10 mouse cellular contexts compared by ENCODE assay signal in the genomic region with DNA sequence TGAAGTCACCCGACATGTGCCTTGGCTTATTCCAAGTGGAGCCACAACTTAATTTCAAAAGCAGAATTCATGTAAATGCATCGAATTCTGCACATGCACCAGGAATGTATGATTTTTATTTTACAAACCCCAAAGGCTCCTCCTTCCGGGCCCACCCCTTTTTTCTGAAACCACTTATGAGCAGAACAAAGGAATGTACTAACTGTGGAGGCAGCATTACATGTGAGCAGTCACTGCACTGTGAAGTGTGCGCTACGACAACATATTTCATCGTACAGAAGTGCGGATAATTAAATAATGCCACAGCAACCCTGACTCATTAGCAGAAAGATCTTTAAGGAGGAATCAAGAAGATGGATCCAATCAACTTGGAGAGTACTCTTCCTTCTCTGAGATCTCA.
DNase-seq lines count a peak whose midpoint lies in the region; ATAC-seq and TF ChIP-seq lines count a peak whose summit lies in the region.
"Had no signal": no experiment of that assay in that cellular context is flagged by ENCODE, and none has a peak within 500 bp of the region (broad histone marks: within the 10 kb centered on the region; RNA-seq: fewer than 3 reads in every experiment).

No protein-coding gene starts in this region.

- DNase-seq in limb, embryonic 11.5 days (ENCODE audit: low spot score) = no peak
- DNase-seq in limb, embryonic 10.5 days (ENCODE audit: low spot score) = no peak
- peak; percentile 67 for DNase-seq in hindbrain, postnatal 0 days (ENCODE audit: low spot score)
- DNase-seq in thymus, postnatal 14 days = no peak
- DNase-seq in retina, embryonic 14.5 days (ENCODE audit: low spot score) = no peak
- DNase-seq in left cerebral cortex, adult 11 months (ENCODE audit: low spot score) = no peak
- DNase-seq: liver, embryonic 13.5 days; thymus, adult 18-20 months had no signal

- H3K27ac ChIP-seq in limb, embryonic 11.5 days (replicated peaks; ENCODE audit: low read depth, low read length) = peak overlapping the region; percentile 26; the same call in 1 of the 2 replicates
- H3K27ac ChIP-seq in limb, embryonic 10.5 days = no peak overlapping the region
- H3K27ac ChIP-seq in embryonic facial prominence, embryonic 13.5 days = peak overlapping the region; percentile 97
- H3K27ac ChIP-seq in hindbrain, postnatal 0 days = peak overlapping the region; percentile 82
- H3K27ac ChIP-seq in stomach, embryonic 14.5 days (ENCODE audit: low read length) = peak overlapping the region; percentile 23; the same call in 1 of the 2 replicates
- H3K27ac ChIP-seq: liver, embryonic 13.5 days had no signal

- H3K4me2 ChIP-seq in limb, embryonic 11.5 days (ENCODE audit: low read depth, severe bottlenecking) = peak overlapping the region; percentile 31
- peak overlapping the region; percentile 75 for H3K4me2 ChIP-seq in embryonic facial prominence, embryonic 13.5 days
- peak overlapping the region; percentile 56 for H3K4me2 ChIP-seq in hindbrain, postnatal 0 days (ENCODE audit: low read depth, low read length)
- H3K4me2 ChIP-seq in stomach, embryonic 14.5 days (replicated peaks; ENCODE audit: low read depth, low read length) = peak overlapping the region; percentile 39
- H3K4me2 ChIP-seq: liver, embryonic 13.5 days had no signal

- no peaks in the 10 kb centered on the region for H3K27me3 ChIP-seq in limb, embryonic 11.5 days (ENCODE audit: control insufficient read depth, insufficient read depth, low read length)
- no peaks in the 10 kb centered on the region for H3K27me3 ChIP-seq in limb, embryonic 10.5 days (ENCODE audit: low read depth, poor library complexity, severe bottlenecking)
- no peaks in the 10 kb centered on the region for H3K27me3 ChIP-seq in embryonic facial prominence, embryonic 13.5 days
- H3K27me3 ChIP-seq in hindbrain, postnatal 0 days (ENCODE audit: insufficient read depth, low read length) = no peaks in the 10 kb centered on the region
- H3K27me3 ChIP-seq in stomach, embryonic 14.5 days (ENCODE audit: control insufficient read depth, insufficient read depth, low read length) = no peaks in the 10 kb centered on the region

- WGBS in limb, embryonic 11.5 days = 89% methylated on average over 7 of the region's 7 CpGs
- 94% methylated on average over 7 of the region's 7 CpGs for WGBS in limb, embryonic 10.5 days
- WGBS in embryonic facial prominence, embryonic 13.5 days = 13% methylated on average over 7 of the region's 7 CpGs
- 15% methylated on average over 7 of the region's 7 CpGs for WGBS in hindbrain, postnatal 0 days
- 66% methylated on average over 7 of the region's 7 CpGs for WGBS in stomach, embryonic 14.5 days

- ATAC-seq in limb, embryonic 11.5 days (ENCODE audit: insufficient number of reproducible peaks, low FRiP score, low TSS enrichment, low read depth) = no peak
- ATAC-seq in embryonic facial prominence, embryonic 13.5 days (ENCODE audit: insufficient number of reproducible peaks, insufficient read depth, low FRiP score, low TSS enrichment, low read depth) = peak; percentile 75; the same call in 1 of the 2 replicates
- ATAC-seq in hindbrain, postnatal 0 days = no peak
- ATAC-seq in stomach, embryonic 14.5 days (ENCODE audit: insufficient number of reproducible peaks, insufficient read depth, low FRiP score, low read depth) = no peak

- H3K9me3 ChIP-seq in limb, embryonic 11.5 days (ENCODE audit: control insufficient read depth, low read length) = no peaks in the 10 kb centered on the region
- H3K9me3 ChIP-seq in limb, embryonic 10.5 days (replicated peaks) = no peaks in the 10 kb centered on the region
- no peaks in the 10 kb centered on the region for H3K9me3 ChIP-seq in embryonic facial prominence, embryonic 13.5 days
- no peaks in the 10 kb centered on the region for H3K9me3 ChIP-seq in hindbrain, postnatal 0 days (ENCODE audit: low read length)
- H3K9me3 ChIP-seq in stomach, embryonic 14.5 days (ENCODE audit: control insufficient read depth, low read depth, low read length) = no peaks in the 10 kb centered on the region
- H3K9me3 ChIP-seq: liver, embryonic 13.5 days had no signal

- H3K36me3 ChIP-seq in limb, embryonic 11.5 days (ENCODE audit: control insufficient read depth, insufficient read depth, low read length) = peaks cover 10% of the 10 kb centered on the region; the same call in 1 of the 2 replicates
- peaks cover 59% of the 10 kb centered on the region for H3K36me3 ChIP-seq in limb, embryonic 10.5 days
- peaks cover 44% of the 10 kb centered on the region for H3K36me3 ChIP-seq in embryonic facial prominence, embryonic 13.5 days
- H3K36me3 ChIP-seq in hindbrain, postnatal 0 days (ENCODE audit: insufficient read depth, low read length) = peaks cover 12% of the 10 kb centered on the region; the same call in 1 of the 2 replicates
- peaks cover 40% of the 10 kb centered on the region for H3K36me3 ChIP-seq in stomach, embryonic 14.5 days (ENCODE audit: control insufficient read depth, insufficient read depth, low read length)
- H3K36me3 ChIP-seq: liver, embryonic 13.5 days had no signal

- H3K9ac ChIP-seq in limb, embryonic 11.5 days (ENCODE audit: low read length) = peak overlapping the region; percentile 46
- H3K9ac ChIP-seq in embryonic facial prominence, embryonic 13.5 days = peak overlapping the region; percentile 94
- H3K9ac ChIP-seq in hindbrain, postnatal 0 days (replicated peaks; ENCODE audit: low read length) = peak overlapping the region; percentile 51
- 0 out of 2 replicates have a peak overlapping the region, but pooled peaks have one; percentile 4 for H3K9ac ChIP-seq in stomach, embryonic 14.5 days (replicated peaks; ENCODE audit: low read depth, low read length)
- H3K9ac ChIP-seq: liver, embryonic 13.5 days had no signal

- 0 out of 2 replicates have a peak overlapping the region, but pooled peaks have one; percentile 14 for H3K4me3 ChIP-seq in limb, embryonic 11.5 days (ENCODE audit: low read depth, low read length)
- no peak overlapping the region for H3K4me3 ChIP-seq in limb, embryonic 10.5 days
- peak overlapping the region; percentile 45 for H3K4me3 ChIP-seq in embryonic facial prominence, embryonic 13.5 days
- peak overlapping the region; percentile 80 for H3K4me3 ChIP-seq in hindbrain, postnatal 0 days (ENCODE audit: low read length)
- H3K4me3 ChIP-seq in stomach, embryonic 14.5 days (ENCODE audit: low read depth, low read length) = peak overlapping the region; percentile 2; the same call in 1 of the 2 replicates
- H3K4me3 ChIP-seq: liver, embryonic 13.5 days had no signal

- TF ChIP-seq CTCF in hindbrain, postnatal 0 days (IDR thresholded peaks at IDR 0.05; ENCODE audit: low read depth) = no peak

- H3K4me1 ChIP-seq in limb, embryonic 11.5 days (ENCODE audit: control insufficient read depth, insufficient read depth, low read length) = peaks cover 6% of the 10 kb centered on the region
- peaks cover 15% of the 10 kb centered on the region for H3K4me1 ChIP-seq in limb, embryonic 10.5 days
- H3K4me1 ChIP-seq in embryonic facial prominence, embryonic 13.5 days = peaks cover 47% of the 10 kb centered on the region
- peaks cover 27% of the 10 kb centered on the region for H3K4me1 ChIP-seq in hindbrain, postnatal 0 days (ENCODE audit: insufficient read depth, low read length)
- H3K4me1 ChIP-seq in stomach, embryonic 14.5 days (ENCODE audit: control insufficient read depth, insufficient read depth, low read length) = peaks cover 35% of the 10 kb centered on the region; the same call in 1 of the 2 replicates
- H3K4me1 ChIP-seq: liver, embryonic 13.5 days had no signal

Comparison
In these comparisons a context has a peak if more than half of its experiments do, and no peak if none do; other contexts are left out.
1. H3K9ac ChIP-seq: peak in every context shown above with its lines; median percentile 94 in embryonic facial prominence, embryonic 13.5 days; 51 in hindbrain, postnatal 0 days; 46 in limb, embryonic 11.5 days; 4 in stomach, embryonic 14.5 days.